Mouse (Mus musculus): ENCODE measurements around the gene Ccnl1.

DNA sequence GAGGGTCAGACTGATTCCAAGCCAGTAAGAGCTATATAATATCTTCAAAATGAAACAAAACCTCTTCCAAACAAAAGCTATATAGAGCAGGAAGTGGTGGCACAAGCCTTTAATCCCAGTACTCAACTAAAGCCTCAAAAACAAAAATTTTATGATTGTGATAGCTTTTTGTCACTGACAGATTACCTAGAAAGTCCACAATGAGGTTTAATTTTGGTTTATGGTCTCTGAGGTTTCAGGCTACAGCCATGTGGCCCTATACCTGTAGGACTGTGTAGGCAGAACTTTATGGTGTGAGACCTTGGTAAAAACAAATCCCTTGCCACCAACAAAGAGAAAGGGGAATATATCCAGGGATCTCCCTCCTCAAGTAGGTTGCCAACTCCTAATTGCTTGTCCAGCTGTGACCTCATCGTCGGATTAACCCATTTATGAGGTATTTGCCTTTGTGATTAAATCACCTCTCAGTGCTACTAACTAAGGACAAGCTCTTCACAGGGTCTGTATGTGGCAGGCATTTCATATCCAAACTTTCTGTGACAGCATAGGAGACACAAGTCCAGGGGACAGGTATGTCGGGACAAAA is 1.5 kb upstream of the Ccnl1 start:
- no peak for TF ChIP-seq POLR2A (IDR thresholded peaks at IDR 0.05; ENCODE audit: insufficient read length, low read depth)
- no peak for TF ChIP-seq USF1 (IDR thresholded peaks at IDR 0.05; ENCODE audit: low read depth)
- no peak for TF ChIP-seq MAX (IDR thresholded peaks at IDR 0.05; ENCODE audit: low read depth)
